Mouse (Mus musculus) left cerebral cortex, adult 18-20 months (tissue): ENCODE measurements around the gene Tnfrsf14. TPM values are rescaled to one million over a fixed set of nuclear protein-coding genes. Genes with fewer than 3 reads are reported as not detected.

Experiments used
- DNase-seq, 2 experiments: peaks; one replicate each; pipeline ENCODE4 v3.0.0; 2021 to 2022; ENCODE audit warnings: low spot score in 2 of 2, mixed read lengths in 1 of 2
- long read RNA-seq, 2 experiments: library from polyadenylated mRNA; stranded (forward); transcript quantifications; one replicate each; pipeline ENCODE4 v2.0.0; 2021
- total RNA-seq, 2 experiments: library from RNA; stranded (reverse); gene quantifications; 2 replicates each; pipeline ENCODE4 v1.2.3; 2021

Tnfrsf14 gene
- 1 to 10 TPM; 2.0 to 2.1 TPM for total RNA-seq
- long read RNA-seq, experiment 1, partial matches to known transcripts: 1 of 1 reads
- long read RNA-seq, experiment 1, other reads (novel, unspliced or antisense): 0 of 1 reads
- long read RNA-seq, experiment 2: 0 reads

DNA sequence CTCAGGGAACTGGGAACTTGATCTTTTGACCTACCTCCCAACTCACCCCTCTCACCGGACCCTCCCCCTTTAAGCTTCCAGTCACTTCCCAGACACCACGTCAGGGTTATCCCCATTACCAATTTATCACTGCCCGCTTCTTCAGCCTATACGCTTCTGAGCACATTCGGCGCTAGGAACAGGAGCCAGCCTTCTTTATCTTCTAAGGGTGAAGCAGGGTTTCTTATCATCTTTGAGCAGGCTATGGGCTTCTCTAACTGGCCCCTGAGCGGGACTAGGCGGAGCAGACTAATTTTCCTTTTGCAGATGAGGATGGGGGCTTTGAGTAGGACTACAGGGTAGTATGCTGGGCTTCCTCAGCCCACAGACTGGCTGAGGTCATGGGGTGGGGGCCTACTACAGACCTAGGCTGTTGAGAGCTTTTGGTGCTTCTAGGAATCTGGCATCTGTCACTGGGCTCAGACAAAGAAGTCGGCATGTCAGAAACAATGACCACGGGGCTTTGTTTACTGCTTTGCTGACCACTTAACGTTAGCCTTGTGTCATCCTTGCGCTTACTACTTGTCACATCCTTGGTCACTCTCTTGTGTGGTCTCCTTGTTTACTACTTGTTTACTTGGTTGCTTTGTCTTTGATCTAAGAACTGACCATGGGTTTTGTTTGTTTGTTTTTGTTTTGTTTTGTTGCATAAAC, at the start of gene Tnfrsf14:
Gene Tnfrsf14, minus strand, starts transcription at position 169 of the 693 bp plus-strand sequence.
- DNase-seq: no peak

GRCm38 (mm10) chr4:154974163-154974611, 45.8 kb upstream of the Tnfrsf14 start:
- DNase-seq: no peak

DNA sequence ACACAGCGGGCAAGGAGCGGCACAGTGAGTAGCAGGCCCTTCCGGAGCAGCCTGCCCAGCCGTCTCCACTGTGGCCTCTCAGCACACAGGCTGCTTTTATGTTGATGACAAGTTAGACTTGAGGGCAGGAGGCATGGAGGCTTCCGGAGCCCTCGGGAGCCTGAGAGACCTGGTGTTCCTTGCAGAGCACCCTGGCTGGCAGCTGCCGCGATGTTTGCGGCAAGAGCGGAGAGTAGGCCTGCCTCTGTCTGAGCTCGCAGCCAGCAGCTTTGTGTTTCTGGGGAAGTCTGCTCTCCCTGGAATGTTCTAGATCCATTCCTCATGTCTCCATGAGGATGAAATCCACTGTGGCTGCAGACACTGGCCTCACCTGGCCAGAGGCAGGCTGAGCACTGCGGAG, 44.2 kb upstream of the Tnfrsf14 start:
- no peak for DNase-seq

- peak; percentile 53 to 70 for DNase-seq
Measured at GRCm38 (mm10) chr4:154967173-154967572, 38.8 kb upstream of the Tnfrsf14 start.

DNA sequence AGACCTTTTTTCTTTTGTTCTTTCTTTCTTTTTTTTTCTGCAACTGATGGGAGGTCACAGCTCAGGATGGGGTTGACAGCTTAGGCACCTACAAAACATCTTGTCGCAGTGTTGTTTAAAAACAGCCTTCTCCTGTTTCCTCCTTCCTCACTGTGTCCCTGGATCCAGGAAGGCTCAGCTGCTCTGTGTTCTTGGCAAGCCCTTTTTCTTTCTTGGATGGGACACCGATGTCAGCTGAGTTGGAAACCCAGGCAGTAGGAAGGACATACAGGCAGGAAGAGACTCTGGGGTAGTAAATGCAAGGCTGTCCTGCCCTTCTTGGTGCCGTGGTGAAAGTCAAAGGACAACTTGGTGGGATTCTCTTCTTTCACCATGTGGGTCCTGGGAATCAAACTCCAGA, 37.5 kb upstream of the Tnfrsf14 start:
- DNase-seq: no peak

- peak in 1 of 2 experiments; percentile 35 for DNase-seq
Measured at GRCm38 (mm10) chr4:154964581-154965235, 36.3 kb upstream of the Tnfrsf14 start.

DNA sequence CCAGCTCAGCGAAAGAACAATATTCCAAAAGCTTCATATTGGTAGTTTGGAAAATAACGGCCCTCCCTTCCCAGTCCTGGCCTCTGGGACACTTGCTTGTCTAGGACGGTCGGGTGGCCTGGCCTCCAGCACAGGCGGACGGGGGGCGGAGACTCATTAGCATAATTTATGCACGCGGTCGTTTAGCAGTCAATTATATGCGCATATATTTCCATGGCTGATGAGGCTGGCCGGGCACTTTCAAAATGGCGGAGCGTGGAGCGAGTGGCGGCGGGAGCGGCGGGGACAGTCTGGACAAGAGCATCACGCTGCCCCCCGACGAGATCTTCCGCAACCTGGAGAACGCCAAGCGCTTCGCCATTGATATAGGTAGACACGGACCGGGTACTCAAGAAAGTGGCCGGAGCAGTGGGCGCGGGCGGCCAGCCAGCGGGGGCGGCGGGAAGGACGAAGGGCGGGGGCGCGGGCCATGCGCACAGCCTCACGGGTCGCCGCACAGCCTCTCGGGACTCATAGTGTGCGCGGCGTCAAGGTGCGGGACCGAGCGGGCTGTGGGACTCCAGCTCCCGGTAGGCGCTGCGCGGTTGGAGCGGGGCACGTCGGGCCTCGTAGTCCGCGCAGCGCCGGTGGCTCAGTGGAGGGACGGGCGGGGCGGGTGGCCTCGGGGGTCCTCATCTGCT, 35.7 kb upstream of the Tnfrsf14 start, which contains the start of gene Pank4:
Gene Pank4, plus strand, starts transcription at position 223 of the 680 bp plus-strand sequence.
- DNase-seq: peak; percentile 90 to 94

DNA sequence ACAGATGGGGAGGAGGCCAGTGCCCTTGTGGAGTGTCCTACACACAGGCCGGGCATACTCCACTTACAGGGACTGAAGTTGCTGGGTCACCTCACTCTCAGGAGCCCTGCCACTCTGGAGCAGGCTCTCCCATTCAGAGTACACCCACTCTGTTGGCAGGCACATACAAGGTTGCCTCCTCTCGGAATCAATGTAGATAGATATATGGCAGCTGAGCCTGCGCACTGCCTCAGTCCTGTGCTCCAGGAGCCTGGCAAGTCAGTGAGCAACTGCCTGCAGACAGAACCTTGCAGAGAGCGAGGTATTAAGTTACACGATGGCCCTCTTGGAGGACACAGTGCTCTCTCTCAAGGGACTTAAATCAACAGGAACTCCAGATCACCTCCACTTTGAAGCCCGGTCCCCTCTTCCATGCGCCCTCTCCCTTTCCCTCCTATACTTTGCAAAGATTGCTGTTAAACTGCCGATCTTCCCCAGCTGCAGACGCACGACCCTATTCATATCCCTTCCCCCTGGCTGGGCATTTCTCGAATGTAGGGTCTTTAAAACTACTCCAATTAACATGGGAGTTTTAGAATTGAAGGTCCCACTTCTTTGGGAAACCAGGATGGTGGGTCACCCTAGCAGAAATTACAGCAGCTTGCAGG, 35.0 kb upstream of the Tnfrsf14 start:
- peak; percentile 51 to 62 for DNase-seq

DNA sequence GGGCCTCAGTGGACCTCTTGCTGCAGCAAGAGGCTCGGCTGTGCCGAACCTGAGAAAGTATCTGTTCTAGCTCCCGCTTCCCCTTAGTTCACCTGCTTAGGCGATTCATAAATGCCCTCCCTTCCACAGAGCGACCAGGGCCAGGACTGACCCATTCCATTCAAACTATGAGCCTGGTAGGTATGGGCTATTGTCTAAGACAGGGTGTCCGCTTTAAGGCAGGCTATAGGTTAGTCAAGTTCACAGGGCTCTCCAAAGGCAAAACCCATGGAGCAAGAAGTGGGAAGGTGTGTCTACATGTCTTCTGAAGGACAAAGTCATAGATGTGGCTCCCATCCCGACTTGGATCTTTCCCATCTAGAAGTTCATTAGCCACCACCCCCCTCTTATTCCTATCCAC, 34.3 kb upstream of the Tnfrsf14 start:
- DNase-seq: no peak

DNA sequence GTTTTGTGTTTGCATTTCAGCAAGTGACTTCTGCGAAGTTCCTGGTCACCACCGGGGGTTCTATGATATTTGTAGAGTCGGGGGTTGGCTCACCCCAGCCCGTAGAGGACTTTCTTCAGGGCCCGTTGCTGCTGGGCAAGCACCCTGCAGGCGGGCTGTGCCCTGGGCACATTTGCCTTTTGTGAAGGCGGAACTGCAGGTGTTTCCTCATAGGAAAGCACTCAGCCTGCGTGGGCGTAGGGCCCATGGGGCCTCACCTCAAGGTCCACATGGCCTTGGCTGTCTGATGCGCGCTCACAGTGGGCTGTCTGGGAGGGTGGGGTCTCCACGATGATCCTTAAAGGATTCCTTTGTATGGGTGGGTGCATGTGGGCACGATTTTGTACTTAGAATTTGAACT, 33.5 kb upstream of the Tnfrsf14 start:
- DNase-seq: no peak

DNA sequence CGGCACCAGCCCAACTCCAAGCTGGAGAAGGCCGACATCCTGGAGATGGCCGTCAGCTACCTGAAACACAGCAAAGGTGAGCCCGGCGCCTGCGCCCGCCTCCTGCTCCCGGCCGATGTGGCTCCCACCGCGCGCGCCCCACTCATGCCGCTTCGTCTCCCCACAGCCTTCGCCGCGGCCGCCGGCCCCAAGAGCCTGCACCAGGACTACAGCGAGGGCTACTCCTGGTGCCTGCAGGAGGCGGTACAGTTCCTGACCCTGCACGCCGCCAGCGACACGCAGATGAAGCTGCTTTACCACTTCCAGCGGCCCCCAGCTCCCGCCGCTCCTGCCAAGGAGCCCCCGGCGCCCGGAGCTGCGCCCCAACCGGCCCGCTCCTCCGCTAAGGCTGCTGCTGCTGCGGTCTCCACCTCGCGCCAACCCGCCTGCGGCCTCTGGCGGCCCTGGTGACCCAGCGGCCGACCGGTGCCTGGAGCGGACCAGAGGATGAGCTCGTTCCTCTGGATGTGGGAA, 32.9 kb upstream of the Tnfrsf14 start:
- peak; percentile 35 to 54 for DNase-seq

GRCm38 (mm10) chr4:154960690-154961225, 32.4 kb upstream of the Tnfrsf14 start, which contains the start of gene Hes5:
Gene Hes5 (plus strand): TSS chr4:154960923.
- peak; percentile 56 to 63 for DNase-seq

DNA sequence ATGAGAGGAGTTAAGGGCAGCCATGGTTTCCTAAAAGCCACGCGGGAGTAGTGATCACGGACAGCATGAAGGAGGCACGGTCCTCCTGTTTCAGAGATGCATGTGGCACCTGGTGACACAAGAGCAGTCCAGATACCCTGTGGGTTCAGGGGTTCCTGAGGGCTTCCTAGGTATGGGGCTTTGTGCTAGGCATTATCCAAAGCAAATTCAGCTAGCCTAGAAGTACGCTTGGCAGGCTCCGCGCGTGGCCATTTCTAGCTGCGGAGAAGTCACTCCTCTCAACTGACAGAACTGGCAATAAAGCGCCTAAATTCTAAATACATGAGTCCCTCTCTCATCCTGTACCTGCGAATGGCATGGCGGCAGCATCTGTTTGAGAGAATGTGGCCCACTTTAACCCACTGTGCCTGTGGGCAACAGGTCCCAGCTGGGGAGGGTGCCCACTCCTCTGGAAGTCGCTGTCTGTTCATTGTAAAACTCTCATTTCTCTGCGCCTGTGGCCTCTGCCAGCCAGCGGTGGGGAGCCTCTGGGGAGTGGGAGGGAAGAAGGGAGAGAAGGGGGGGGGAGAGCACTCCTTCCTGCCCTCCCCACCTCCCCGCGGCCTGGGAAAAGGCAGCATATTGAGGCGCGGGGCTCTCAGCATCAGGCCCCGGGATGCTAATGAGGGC, 31.8 kb upstream of the Tnfrsf14 start:
- peak in 1 of 2 experiments; percentile 63 for DNase-seq

DNA sequence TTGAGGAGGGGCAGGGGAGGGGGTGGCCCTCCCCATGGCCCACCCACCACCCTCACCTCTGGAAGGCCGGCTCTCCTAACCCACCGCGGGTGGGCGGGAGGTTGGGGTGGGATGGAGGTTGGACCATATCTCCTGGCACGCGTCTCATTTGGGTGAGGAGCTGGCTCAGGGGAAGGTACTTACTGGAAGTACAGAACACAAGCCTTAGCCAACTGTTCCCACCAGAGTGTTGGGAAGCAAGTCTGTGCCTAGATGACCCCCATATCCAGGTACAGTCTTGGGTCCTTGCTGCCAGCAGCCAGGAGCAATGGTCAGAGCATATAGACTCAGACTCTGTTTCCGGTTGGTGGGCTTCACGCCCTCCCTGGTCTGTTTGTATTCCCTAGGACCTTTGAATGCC, 30.3 kb upstream of the Tnfrsf14 start:
- DNase-seq: no peak

DNA sequence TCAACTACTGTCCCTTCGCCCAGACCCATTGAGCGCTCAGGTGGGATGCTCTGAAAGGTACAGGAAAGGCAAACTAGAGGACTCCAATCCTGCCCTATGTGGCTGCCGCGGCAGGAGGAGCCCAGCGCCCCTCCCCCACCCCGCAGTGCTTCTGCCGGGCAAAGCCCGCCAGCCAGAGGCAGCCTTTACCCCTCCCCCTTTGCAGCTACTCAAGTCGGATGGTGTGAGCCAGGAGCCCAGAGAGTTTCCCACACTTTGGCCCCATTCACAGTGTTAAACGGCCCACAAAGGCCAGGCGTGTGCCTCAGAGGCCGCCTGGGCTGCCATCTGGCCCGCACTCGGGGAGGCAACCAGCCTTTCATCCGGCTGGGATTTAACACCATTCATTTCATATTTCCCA, 29.8 kb upstream of the Tnfrsf14 start:
- peak in 1 of 2 experiments; percentile 44 for DNase-seq

GRCm38 (mm10) chr4:154957289-154957993, 29.1 kb upstream of the Tnfrsf14 start:
- peak; percentile 54 to 76 for DNase-seq

- DNase-seq: no peak
Measured at GRCm38 (mm10) chr4:154956604-154957003, 28.2 kb upstream of the Tnfrsf14 start.

DNA sequence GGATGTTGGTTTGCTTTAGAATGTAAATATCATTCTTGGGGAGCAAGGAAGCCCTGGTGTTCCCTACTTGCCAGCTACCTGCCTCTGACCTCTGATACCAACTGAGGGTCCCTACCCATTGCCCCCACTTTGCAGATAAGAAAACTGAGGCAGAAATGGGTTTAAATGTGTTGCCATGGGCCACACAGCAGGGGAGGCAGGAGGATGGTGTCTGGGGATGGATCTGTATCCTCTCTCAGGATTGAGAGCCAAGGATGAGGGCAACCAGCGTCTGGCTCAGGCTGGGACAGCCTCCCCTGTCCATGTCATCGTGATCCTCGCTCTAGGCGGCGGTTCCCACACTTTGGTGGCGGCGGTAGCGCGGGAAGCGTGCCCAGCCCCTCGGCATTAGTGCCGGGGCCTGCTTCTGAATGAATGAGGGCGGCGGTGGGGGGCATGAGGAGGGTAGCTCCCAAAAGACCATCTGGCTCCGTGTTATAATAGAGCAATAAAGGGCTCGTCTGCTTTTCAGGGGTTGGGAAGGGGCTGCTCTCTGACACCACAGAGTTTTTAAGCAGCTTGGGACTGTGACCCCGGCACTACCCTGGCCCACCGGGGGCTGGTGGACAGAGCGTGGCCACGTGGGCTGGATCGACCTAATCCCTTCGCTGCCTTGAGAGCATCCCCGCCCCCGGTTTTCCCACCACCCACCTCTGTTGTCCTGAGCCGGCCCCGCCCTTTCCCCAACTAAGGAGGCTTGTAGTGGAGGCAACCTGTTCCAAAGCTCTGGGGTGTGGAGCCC, 24.3 kb upstream of the Tnfrsf14 start:
- DNase-seq: no peak

DNA sequence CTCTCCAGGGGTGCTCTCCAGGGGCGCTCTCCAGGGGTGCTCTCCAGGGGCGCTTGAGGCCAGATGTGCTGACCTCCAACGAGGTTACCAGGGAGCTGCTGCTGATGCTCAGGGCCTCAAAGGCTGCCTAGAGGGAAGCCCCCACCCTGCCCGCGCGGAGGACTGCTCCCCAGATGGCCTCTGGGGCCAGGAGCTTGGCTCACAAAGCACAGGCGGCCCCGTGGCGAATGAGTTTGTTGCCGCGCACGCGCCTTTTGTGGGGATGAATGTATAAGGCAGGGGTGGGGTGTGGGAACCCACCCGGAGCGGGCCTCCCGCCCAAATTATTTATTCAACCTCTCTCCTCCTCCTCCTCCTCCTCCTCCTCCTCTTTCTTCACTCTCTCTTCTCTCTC, 21.2 kb upstream of the Tnfrsf14 start:
- no peak for DNase-seq
